Mouse (Mus musculus) intestine, embryonic 15.5 days (tissue): ENCODE data around the gene Lix1l. TPM values are rescaled to one million over a fixed set of nuclear protein-coding genes. Genes with fewer than 3 reads are reported as not detected.

Source experiments
- ATAC-seq: fragments of 200-750 bp; cut with Nextera tagmentation; 2 replicates; pipeline ENCODE4 v1.8.0; 2017; ENCODE audit warnings: moderate TSS enrichment, moderate library complexity
- H3K27ac ChIP-seq: fragments of 300-500 bp; sonication (generic); 2 replicates; pipeline ENCODE4 v1.5.1; 2015; ENCODE audit warnings: mild to moderate bottlenecking, inconsistent platforms
- H3K27me3 ChIP-seq: fragments of 300-500 bp; sonication (generic); replicated peaks from 2 replicates; pipeline ENCODE4 v1.6.1; 2015; ENCODE audit warnings: inconsistent platforms
- H3K36me3 ChIP-seq: fragments of 300-500 bp; sonication (generic); 2 replicates; pipeline ENCODE4 v1.6.1; 2015; ENCODE audit warnings: inconsistent platforms
- H3K4me1 ChIP-seq: fragments of 300-500 bp; sonication (generic); replicated peaks from 2 replicates; pipeline ENCODE4 v1.6.1; 2015; ENCODE audit warnings: inconsistent platforms
- H3K4me2 ChIP-seq: fragments of 300-500 bp; sonication (generic); replicated peaks from 2 replicates; pipeline ENCODE4 v1.6.1; 2015; ENCODE audit warnings: mild to moderate bottlenecking, inconsistent platforms
- H3K4me3 ChIP-seq: fragments of 300-500 bp; sonication (generic); replicated peaks from 2 replicates; pipeline ENCODE4 v1.5.1; 2015; ENCODE audit warnings: inconsistent platforms
- H3K9ac ChIP-seq: fragments of 300-500 bp; sonication (generic); 2 replicates; pipeline ENCODE4 v1.6.1; 2015; ENCODE audit warnings: inconsistent platforms
- H3K9me3 ChIP-seq: fragments of 300-500 bp; sonication (generic); 2 replicates; pipeline ENCODE4 v1.6.1; 2016; ENCODE audit warnings: inconsistent platforms
- WGBS: fragments of 180-500 bp; shearing (Covaris S2); methylation state at CpG from one replicate; pipeline ENCODE4 v1.1.7; 2015; 5-methylcytosine and 5-hydroxymethylcytosine counted together
- polyA plus RNA-seq: library from polyadenylated mRNA; unstranded; fragments of >200 nt; fragmentation: Nextera tagmentation; extraction: Ambion mirVana; gene quantifications from 2 replicates; pipeline ENCODE4 v1.2.1, GENCODE M21; 2015

Gene Lix1l
- polyA plus RNA-seq, 1 experiment from 2014 or later: 5.7 TPM

GRCm38 (mm10) chr3:96675171-96675570 is 74.2 kb downstream of the Lix1l start:
- no peaks in the 10 kb centered on the region for H3K36me3 ChIP-seq
- no peak overlapping the region for H3K27ac ChIP-seq
- 0 out of 2 replicates have a peak, but pooled peaks have one; percentile 3 for ATAC-seq
- H3K9ac ChIP-seq: no peak overlapping the region
- H3K9me3 ChIP-seq: no peaks in the 10 kb centered on the region
- no peak overlapping the region for H3K4me3 ChIP-seq
- WGBS: 71% methylated on average over 3 of the region's 3 CpGs
- H3K4me2 ChIP-seq: no peak overlapping the region
- H3K4me1 ChIP-seq: peaks cover 12% of the 10 kb centered on the region; the same call in 1 of the 2 replicates
- no peaks in the 10 kb centered on the region for H3K27me3 ChIP-seq

- peak; percentile 22 for ATAC-seq
- WGBS: 55% methylated on average over 3 of the region's 3 CpGs
- Histone ChIP-seq H3K36me3 (no peaks in the 10 kb centered on the region), H3K9me3 (no peaks in the 10 kb centered on the region), H3K27ac (no peak overlapping the region), H3K4me3 (no peak overlapping the region), H3K4me2 (no peak overlapping the region), H3K9ac (no peak overlapping the region), H3K27me3 (0 out of 2 replicates have a peak, but pooled peaks cover 2% of the 10 kb centered on the region), H3K4me1 (0 out of 2 replicates have a peak, but pooled peaks cover 7% of the 10 kb centered on the region)
Observed at GRCm38 (mm10) chr3:96675690-96676089, 74.7 kb downstream of the Lix1l start.

Other genes with a start within 250 kb of the Lix1l start
- 0.14 and 0.20 TPM in 2 replicates for gene BC107364, start 148.8 kb upstream of the Lix1l start, polyA plus RNA-seq
- 0.29 and 0.37 TPM in 2 replicates for gene Hfe2, start 76.0 kb upstream of the Lix1l start, polyA plus RNA-seq
- 136 and 146 TPM in 2 replicates for gene Txnip, start 43.2 kb upstream of the Lix1l start, polyA plus RNA-seq
- 0.67 and 1.5 TPM in 2 replicates for gene Gm16253, start 24.2 kb upstream of the Lix1l start, polyA plus RNA-seq
- gene Polr3gl, start 7.0 kb upstream of the Lix1l start, polyA plus RNA-seq: 26.5 and 31.3 TPM in 2 replicates
- gene Ankrd34a, start 4.5 kb upstream of the Lix1l start, polyA plus RNA-seq: 1.9 and 2.3 TPM in 2 replicates
- gene Rbm8a, start 28.8 kb downstream of the Lix1l start, polyA plus RNA-seq: 113 and 118 TPM in 2 replicates
- 42.2 TPM in 2 replicates for gene Pex11b, start 34.2 kb downstream of the Lix1l start, polyA plus RNA-seq
- gene Gm42957, start 34.3 kb downstream of the Lix1l start, polyA plus RNA-seq: 0.08 TPM in 1 of 2 replicates, not detected in the other
- gene Itga10, start 44.4 kb downstream of the Lix1l start, polyA plus RNA-seq: 0.43 and 0.49 TPM in 2 replicates
- 0.48 and 0.49 TPM in 2 replicates for gene Ankrd35, start 69.0 kb downstream of the Lix1l start, polyA plus RNA-seq
- 37.1 and 37.2 TPM in 2 replicates for gene Pias3, start 95.2 kb downstream of the Lix1l start, polyA plus RNA-seq
- gene Nudt17, start 107.4 kb downstream of the Lix1l start, polyA plus RNA-seq: 5.7 and 5.9 TPM in 2 replicates
- gene Polr3c, start 126.5 kb downstream of the Lix1l start, polyA plus RNA-seq: 36.5 and 39.3 TPM in 2 replicates
- gene Rnf115, start 126.5 kb downstream of the Lix1l start, polyA plus RNA-seq: 41.6 and 46.1 TPM in 2 replicates
- gene Pdzk1, start 228.1 kb downstream of the Lix1l start, polyA plus RNA-seq: 16.0 and 19.9 TPM in 2 replicates
- gene Cd160, start 228.2 kb downstream of the Lix1l start, polyA plus RNA-seq: 1.1 and 1.4 TPM in 2 replicates